Mouse (Mus musculus) limb, embryonic 11.5 days (tissue): ENCODE results near the gene 1810049J17Rik. TPM values are rescaled to one million over a fixed set of nuclear protein-coding genes. Genes with fewer than 3 reads are reported as not detected.

Source experiments
- ATAC-seq: fragments of 200-750 bp; cut with Nextera tagmentation; 2 replicates; pipeline ENCODE4 v1.8.0; 2017; ENCODE audit warnings: low read depth; ENCODE audit not compliant: insufficient number of reproducible peaks, low FRiP score, low TSS enrichment
- DNase-seq: peaks from one replicate; pipeline ENCODE4 v3.0.0-alpha.2; 2015; ENCODE audit warnings: low spot score
- H3K27ac ChIP-seq: fragments of 300-500 bp; sonication (generic); replicated peaks from 2 replicates; pipeline ENCODE4 v1.5.1; 2014; ENCODE audit warnings: low read depth, mild to moderate bottlenecking, low read length
- H3K27me3 ChIP-seq: fragments of 300-500 bp; sonication (generic); 2 replicates; pipeline ENCODE4 v1.6.1; 2014; ENCODE audit warnings: mild to moderate bottlenecking, low read length, mixed read lengths; ENCODE audit not compliant: control insufficient read depth, insufficient read depth
- H3K36me3 ChIP-seq: fragments of 300-500 bp; sonication (generic); 2 replicates; pipeline ENCODE4 v1.6.1; 2014; ENCODE audit warnings: mild to moderate bottlenecking, low read length, moderate library complexity, mixed read lengths; ENCODE audit not compliant: control insufficient read depth, insufficient read depth
- H3K4me1 ChIP-seq: fragments of 300-500 bp; sonication (generic); 2 replicates; pipeline ENCODE4 v1.6.1; 2014; ENCODE audit warnings: low read length, mixed read lengths; ENCODE audit not compliant: control insufficient read depth, insufficient read depth
- H3K4me2 ChIP-seq: fragments of 300-500 bp; sonication (generic); 2 replicates; pipeline ENCODE4 v1.6.1; 2014; ENCODE audit warnings: low read depth, mild to moderate bottlenecking, moderate library complexity; ENCODE audit not compliant: severe bottlenecking
- H3K4me3 ChIP-seq: fragments of 300-500 bp; sonication (generic); 2 replicates; pipeline ENCODE4 v1.5.1; 2014; ENCODE audit warnings: low read depth, low read length
- H3K9ac ChIP-seq: fragments of 300-500 bp; sonication (generic); 2 replicates; pipeline ENCODE4 v1.6.1; 2014; ENCODE audit warnings: mild to moderate bottlenecking, low read length
- H3K9me3 ChIP-seq: fragments of 300-500 bp; sonication (generic); 2 replicates; pipeline ENCODE4 v1.6.1; 2016; ENCODE audit warnings: low read length; ENCODE audit not compliant: control insufficient read depth
- WGBS: fragments of 180-500 bp; shearing (Covaris S2); extraction: QIAGEN DNeasy Blood & Tissue Kit; methylation state at CpG from one replicate; pipeline ENCODE4 v1.1.7; 2014; 5-methylcytosine and 5-hydroxymethylcytosine counted together
- polyA plus RNA-seq: library from polyadenylated mRNA; unstranded; fragments of >200 nt; fragmentation: Nextera tagmentation; extraction: Ambion mirVana; gene quantifications from 2 replicates; pipeline ENCODE4 v1.2.1, GENCODE M21; 2014

Gene 1810049J17Rik
- polyA plus RNA-seq, 1 experiment from 2014 or later, result 1.3 TPM

DNA sequence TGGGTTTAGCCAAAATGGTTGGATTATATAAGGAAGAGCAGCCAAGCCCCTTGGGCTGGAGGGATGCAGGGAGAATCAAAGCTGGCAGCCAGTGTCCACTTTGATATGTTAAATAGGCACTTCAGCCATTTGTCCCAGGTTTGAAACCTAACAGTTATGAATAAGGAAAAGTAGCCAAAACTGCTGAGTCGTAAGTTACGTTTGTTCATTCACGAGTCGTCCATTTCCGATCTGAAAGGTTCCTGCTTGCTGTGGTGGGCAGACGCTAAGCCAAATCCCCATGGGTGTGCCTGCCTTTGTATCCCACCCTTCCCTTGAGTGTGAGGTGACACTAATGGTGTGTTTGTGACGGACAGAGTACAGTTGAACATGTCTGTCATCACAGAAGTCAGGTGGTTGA lies 10.2 kb downstream of the 1810049J17Rik start:
- H3K4me2 ChIP-seq, result no peak overlapping the region
- no peak for DNase-seq
- H3K27ac ChIP-seq, result no peak overlapping the region
- ATAC-seq, result no peak
- H3K9me3 ChIP-seq, result no peaks in the 10 kb centered on the region
- no peak overlapping the region for H3K4me3 ChIP-seq
- H3K9ac ChIP-seq, result no peak overlapping the region
- no peaks in the 10 kb centered on the region for H3K36me3 ChIP-seq
- no peaks in the 10 kb centered on the region for H3K27me3 ChIP-seq
- no peaks in the 10 kb centered on the region for H3K4me1 ChIP-seq
- whole genome bisulfite sequencing, result 84% methylated on average over 7 of the region's 7 CpGs

DNA sequence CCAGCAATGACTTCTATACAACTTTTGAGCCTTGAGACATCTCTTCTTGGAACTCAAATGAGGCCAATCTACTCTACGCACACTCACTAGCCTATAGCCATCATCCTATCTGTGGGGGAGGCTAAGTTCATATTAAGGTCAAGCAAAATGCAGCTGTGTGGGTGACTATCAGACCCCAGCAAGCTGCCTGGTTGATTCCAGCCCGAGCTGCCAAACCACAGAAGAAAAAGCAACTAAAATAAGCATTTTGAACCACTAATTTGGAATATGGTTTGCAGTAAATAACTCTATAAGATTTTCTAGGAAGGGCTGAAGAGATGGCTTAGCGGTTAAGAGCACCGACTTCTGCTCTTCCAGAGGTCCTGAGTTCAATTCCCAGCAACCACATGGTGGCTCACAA lies 11.0 kb downstream of the 1810049J17Rik start:
- no peak overlapping the region for H3K4me3 ChIP-seq
- DNase-seq, result no peak
- no peak overlapping the region for H3K9ac ChIP-seq
- no peak overlapping the region for H3K4me2 ChIP-seq
- ATAC-seq, result no peak
- no peak overlapping the region for H3K27ac ChIP-seq
- no peaks in the 10 kb centered on the region for H3K4me1 ChIP-seq
- WGBS, result 91% methylated on average over 4 of the region's 4 CpGs
- H3K9me3 ChIP-seq, result no peaks in the 10 kb centered on the region
- H3K27me3 ChIP-seq, result no peaks in the 10 kb centered on the region
- H3K36me3 ChIP-seq, result no peaks in the 10 kb centered on the region

DNA sequence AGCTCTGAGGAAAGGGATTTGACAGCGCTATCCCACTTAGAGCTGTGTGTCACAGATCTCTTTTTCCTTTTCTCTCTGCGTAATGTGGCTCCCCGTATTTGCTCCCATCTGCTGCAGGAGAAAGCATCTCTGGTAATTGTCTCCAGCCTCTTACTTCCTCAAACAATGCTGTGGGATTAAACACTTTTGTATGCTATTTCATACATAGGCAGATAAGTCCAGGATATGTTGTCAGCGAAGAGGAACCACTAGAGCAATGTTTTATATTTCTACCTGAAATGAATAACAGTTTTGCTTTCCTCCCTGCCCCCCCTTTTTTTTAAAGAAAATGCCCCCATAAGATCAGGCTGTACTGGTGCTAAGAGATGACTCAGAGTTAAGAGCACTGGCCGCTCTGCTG lies 13.2 kb downstream of the 1810049J17Rik start:
- H3K4me3 ChIP-seq, result no peak overlapping the region
- WGBS, result 90% methylated on average over 5 of the region's 5 CpGs

DNA sequence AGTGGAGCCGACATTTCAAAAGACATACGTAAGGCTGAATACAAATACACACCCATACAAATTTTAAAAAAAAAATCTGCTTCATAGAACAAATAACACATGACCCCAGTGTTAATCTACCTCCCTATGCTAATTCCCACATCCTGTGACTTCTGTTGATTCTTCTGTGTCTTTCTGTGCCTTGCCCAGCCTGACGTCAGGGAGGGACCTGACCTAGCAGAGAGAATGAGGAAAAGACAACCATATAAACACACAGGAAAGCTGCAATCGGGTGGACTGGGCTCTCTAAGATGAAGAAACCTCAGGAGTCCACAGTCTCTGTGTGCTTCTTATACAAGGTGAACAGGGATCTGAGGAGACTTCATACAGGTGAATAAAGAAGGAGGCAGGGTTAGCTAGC lies 14.6 kb downstream of the 1810049J17Rik start:
- no peak overlapping the region for H3K27ac ChIP-seq

More for the DNA sequence above, 13.2 kb downstream of the 1810049J17Rik start:
- no peak for DNase-seq
- no peak overlapping the region for H3K27ac ChIP-seq
- no peaks in the 10 kb centered on the region for H3K27me3 ChIP-seq
- H3K9ac ChIP-seq, result no peak overlapping the region
- H3K4me1 ChIP-seq, result no peaks in the 10 kb centered on the region
- no peaks in the 10 kb centered on the region for H3K9me3 ChIP-seq
- no peaks in the 10 kb centered on the region for H3K36me3 ChIP-seq
- H3K4me2 ChIP-seq, result no peak overlapping the region
- no peak for ATAC-seq

DNA sequence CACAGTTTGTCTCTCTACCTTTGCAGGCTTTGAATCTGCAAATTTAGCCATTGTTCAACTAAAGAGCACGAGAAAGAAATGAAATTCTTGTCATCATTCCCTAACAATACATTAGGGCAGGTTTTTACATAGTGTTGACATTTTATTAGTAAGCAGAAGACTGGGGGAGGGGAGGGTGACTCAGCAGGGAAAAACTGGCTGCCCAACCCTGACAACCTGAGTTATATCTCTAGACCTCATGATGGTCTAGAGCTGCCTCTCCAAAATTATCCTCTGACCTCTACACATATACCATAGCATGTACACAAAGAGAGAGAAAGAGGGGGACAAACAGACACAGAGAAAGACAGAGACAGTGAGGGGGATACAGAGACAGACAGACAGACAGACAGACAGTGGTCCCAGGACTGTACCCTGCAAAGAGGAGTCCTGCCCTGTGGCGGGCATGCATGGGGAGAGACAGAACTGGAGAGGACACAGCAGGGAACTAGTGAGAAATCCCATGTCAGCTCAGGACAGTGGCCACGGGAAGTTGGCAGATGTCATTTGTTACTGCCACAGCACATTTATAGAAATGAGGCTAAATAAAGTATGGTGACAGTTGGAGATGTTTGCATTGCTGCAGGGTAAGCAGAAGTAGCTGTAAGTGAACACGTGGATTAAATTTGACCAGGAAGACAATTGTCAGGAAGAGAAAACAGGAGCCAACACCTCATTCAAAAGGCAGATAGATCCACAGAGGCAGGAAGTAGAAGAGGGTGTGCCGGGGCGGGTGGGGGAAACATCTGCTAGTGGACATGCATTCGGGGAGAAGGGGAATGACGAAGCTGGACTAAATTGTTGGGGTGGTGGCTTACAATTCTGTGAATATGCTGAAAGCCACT lies 15.3 kb downstream of the 1810049J17Rik start:
- ATAC-seq (no peak), DNase-seq (no peak)
- H3K27ac ChIP-seq, result no peak overlapping the region
- H3K4me1 ChIP-seq, result no peaks in the 10 kb centered on the region
- H3K27me3 ChIP-seq, result no peaks in the 10 kb centered on the region
- no peak overlapping the region for H3K4me3 ChIP-seq
- no peak overlapping the region for H3K9ac ChIP-seq
- H3K36me3 ChIP-seq, result no peaks in the 10 kb centered on the region
- H3K9me3 ChIP-seq, result no peaks in the 10 kb centered on the region
- WGBS, result 58% methylated on average over 8 of the region's 8 CpGs
- H3K4me2 ChIP-seq, result no peak overlapping the region

More for the DNA sequence above, 14.6 kb downstream of the 1810049J17Rik start:
- no peak overlapping the region for H3K4me3 ChIP-seq
- no peaks in the 10 kb centered on the region for H3K27me3 ChIP-seq
- ATAC-seq (no peak), DNase-seq (no peak)
- no peaks in the 10 kb centered on the region for H3K4me1 ChIP-seq
- no peaks in the 10 kb centered on the region for H3K36me3 ChIP-seq
- 88% methylated on average over 4 of the region's 4 CpGs for WGBS
- no peaks in the 10 kb centered on the region for H3K9me3 ChIP-seq
- no peak overlapping the region for H3K9ac ChIP-seq
- H3K4me2 ChIP-seq, result no peak overlapping the region

DNA sequence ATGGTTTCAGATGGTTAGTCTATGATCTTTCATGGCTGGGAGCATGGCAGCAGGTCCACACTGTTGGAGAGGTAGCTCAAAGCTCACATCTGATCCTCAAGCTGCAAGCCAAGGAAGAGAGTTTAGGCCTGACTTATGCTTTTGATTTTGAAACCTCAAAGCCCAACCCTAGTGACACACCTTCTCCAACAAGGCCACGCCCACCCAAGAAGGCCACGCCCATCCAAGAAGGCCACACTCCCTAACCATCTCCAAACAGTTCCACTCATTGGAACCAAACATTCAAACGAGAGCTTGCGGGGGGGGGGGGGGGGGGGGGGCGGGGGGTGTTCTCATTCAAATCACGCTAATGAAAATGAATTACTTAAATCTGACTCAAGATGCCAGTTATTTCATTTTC lies 19.9 kb downstream of the 1810049J17Rik start:
- H3K4me2 ChIP-seq, result no peak overlapping the region
- DNase-seq (no peak), ATAC-seq (no peak)
- no peaks in the 10 kb centered on the region for H3K4me1 ChIP-seq
- no peak overlapping the region for H3K9ac ChIP-seq
- H3K9me3 ChIP-seq, result no peaks in the 10 kb centered on the region
- WGBS, result 77% methylated on average over 4 of the region's 6 CpGs
- no peaks in the 10 kb centered on the region for H3K27me3 ChIP-seq
- no peaks in the 10 kb centered on the region for H3K36me3 ChIP-seq
- no peak overlapping the region for H3K4me3 ChIP-seq
- no peak overlapping the region for H3K27ac ChIP-seq

DNA sequence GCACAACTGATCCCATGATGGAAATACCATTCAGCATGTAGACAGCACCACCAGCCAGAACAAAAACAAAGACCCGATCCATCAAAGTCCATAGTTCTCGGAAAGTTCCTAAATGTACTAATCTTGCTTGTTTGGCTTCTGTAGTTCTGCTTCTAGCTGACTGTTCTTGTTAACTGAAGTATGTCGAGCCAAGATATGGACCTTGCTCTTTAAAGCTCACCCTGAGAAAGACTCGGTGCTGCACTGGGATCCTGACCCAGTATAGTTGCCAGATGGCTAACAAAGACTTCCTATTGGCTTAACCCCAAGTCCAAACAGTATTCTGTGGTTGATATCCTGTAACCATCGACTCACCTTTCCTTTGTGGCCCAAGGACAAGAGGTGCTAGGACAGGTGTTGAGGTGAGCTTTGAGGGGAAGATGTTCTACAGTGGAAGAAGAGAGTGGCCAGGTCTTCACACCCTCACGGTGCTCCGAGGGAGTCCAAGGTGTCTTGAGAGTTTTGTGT lies 23.4 kb downstream of the 1810049J17Rik start:
- 90% methylated on average over 7 of the region's 7 CpGs for WGBS
- DNase-seq, result no peak

DNA sequence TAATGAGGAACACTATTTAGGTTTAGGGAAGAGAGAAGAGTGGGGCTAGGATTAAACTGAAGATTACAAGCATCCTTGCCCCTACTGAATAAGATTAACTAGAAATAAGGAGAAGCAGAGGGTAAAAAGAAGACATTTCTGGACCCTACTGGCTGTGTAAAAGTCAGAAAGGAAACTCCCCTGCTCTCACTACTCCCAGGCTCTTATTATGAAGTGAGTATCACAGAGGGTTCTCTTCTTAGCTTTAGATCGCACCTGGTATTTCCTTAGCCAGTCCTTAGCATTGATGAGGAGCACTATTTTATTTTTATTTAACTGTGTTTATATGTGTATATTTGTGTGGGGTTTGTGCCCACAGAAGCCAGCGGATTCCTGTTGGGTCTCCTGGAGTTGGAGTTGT lies 25.5 kb downstream of the 1810049J17Rik start:
- Histone ChIP-seq H3K9ac (no peak overlapping the region), H3K4me2 (no peak overlapping the region), H3K27ac (no peak overlapping the region), H3K4me3 (no peak overlapping the region), H3K27me3 (no peaks in the 10 kb centered on the region), H3K36me3 (no peaks in the 10 kb centered on the region), H3K4me1 (no peaks in the 10 kb centered on the region), H3K9me3 (no peaks in the 10 kb centered on the region)
- no peak for ATAC-seq
- no peak for DNase-seq
- WGBS, result 58% methylated on average over 2 of the region's 2 CpGs

More for the DNA sequence above, 23.4 kb downstream of the 1810049J17Rik start:
- Histone ChIP-seq H3K4me1 (no peaks in the 10 kb centered on the region), H3K9me3 (no peaks in the 10 kb centered on the region), H3K27ac (no peak overlapping the region), H3K4me3 (no peak overlapping the region), H3K9ac (no peak overlapping the region), H3K4me2 (no peak overlapping the region), H3K36me3 (no peaks in the 10 kb centered on the region), H3K27me3 (no peaks in the 10 kb centered on the region)
- no peak for ATAC-seq
